Mouse (Mus musculus): ENCODE data around the gene Ypel4.

The Ypel4 gene

DNA sequence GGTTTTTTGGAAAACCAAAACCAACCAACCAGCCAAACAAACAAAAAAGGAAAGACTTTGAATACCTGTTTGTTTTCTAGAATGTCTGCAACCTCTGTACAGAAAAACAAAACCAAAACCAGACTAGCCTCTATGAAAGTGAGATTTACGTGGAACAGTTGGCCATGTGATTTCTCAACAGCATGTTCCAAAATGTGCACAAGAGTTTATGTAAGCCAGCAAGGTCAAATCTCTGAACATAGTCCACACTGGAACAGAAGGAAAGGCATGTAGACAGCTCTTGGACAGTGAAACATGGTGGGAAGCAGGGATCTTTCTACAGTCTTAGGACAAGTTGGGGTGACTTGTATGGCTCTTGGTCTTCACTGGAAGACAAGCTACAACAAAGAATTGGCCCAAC is 28.0 kb downstream of the Ypel4 start:
- no peak for DNase-seq (ENCODE audit: low spot score)

- DNase-seq (ENCODE audit: low spot score): no peak
Observed at GRCm38 (mm10) chr2:84762295-84762694, 28.4 kb downstream of the Ypel4 start.

- no peak for DNase-seq (ENCODE audit: low spot score)
Observed at GRCm38 (mm10) chr2:84762818-84763217, 29.0 kb downstream of the Ypel4 start.

- no peak for DNase-seq (ENCODE audit: low spot score)
Observed at GRCm38 (mm10) chr2:84770501-84770900, 36.6 kb downstream of the Ypel4 start.

- DNase-seq (ENCODE audit: low spot score): no peak
Observed at GRCm38 (mm10) chr2:84772454-84772853, 38.6 kb downstream of the Ypel4 start.

DNA sequence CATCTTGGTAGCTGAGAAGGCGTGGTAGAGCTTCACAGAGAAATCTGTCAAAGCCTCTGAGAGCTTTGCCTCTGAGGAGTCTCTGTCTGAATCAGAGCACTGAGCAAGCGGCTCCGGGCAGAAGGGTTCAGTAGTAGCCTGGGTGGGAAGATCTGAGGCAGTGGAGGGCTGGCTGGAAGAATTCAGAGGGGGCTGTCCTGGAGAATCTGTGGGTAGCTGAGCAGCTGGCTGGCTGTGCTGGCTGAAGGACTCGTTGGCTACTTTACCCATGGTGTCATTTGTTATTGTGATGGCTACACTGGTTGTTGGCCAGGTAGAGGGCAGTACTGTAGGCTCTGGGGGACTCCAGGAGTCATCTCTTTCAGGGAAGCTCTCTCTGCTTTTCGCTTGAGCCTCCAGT is 39.3 kb downstream of the Ypel4 start:
- DNase-seq (ENCODE audit: low spot score): no peak

GRCm38 (mm10) chr2:84774751-84775150 is 40.9 kb downstream of the Ypel4 start:
- peak; percentile 18 for DNase-seq (ENCODE audit: low spot score)

GRCm38 (mm10) chr2:84775241-84775640 is 41.4 kb downstream of the Ypel4 start, which contains the start of gene Serping1:
TSS of gene Serping1 (minus strand) at chr2:84775444.
- no peak for DNase-seq (ENCODE audit: low spot score)

DNA sequence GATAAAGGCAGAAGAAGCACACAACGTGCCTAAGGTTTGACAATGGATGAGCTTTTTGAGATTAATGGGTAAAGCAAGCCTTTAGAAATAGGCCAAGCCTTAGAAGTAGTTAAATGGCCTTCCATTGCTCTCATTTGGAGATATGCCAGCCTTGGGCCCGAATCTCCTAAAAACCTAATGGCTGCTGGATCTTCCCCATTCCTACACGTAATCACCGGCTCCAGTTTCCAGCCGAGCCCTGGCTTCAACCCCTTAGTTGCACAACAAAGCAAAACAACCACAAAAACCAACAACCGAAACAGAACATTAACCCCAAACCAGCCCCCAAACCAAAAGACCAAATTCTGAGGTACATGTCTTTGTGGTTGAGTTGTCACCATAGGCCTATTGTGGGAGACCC is 41.8 kb downstream of the Ypel4 start:
- no peak for DNase-seq (ENCODE audit: low spot score)

- no peak for DNase-seq (ENCODE audit: low spot score)
Observed at GRCm38 (mm10) chr2:84777706-84778105, 43.8 kb downstream of the Ypel4 start.

DNA sequence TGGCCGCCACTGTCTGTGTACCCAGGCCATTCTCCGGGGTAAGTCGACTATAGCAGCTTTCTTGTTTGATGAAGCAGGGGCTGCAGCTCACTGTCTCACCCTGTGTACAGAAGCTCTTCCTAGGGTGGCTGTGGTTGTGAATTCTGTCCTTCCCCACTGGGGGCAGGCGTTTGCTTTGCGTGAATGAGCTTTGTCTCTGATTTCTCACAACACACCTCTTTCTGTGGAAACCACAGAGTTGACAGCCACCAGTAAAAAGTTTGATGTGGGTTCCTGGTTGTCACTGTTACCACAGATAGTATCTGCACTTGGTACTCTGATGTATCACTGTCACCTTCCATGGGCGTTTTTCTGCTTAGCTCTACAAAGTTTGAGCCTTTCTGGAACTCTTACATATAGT is 45.4 kb downstream of the Ypel4 start:
- no peak for DNase-seq (ENCODE audit: low spot score)

DNA sequence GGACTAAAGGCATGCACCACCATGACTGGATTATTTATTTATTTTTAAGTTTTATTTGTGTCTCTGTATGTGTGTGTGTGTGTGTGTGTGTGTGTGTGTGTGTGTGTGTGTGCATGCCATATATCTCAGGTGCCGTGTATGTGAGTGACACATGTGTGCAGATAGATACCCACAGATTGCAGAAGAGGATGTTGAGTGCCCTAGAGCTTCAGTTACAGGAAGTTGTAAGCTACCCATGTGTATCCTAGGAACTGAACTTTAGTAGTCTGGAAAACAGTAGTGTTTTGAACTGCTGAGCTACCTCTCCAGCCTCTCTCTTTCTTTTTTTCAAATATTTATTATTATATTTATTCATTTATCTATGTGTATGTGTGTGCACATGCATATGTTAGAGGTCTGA is 49.5 kb downstream of the Ypel4 start:
- DNase-seq (ENCODE audit: low spot score): no peak

DNA sequence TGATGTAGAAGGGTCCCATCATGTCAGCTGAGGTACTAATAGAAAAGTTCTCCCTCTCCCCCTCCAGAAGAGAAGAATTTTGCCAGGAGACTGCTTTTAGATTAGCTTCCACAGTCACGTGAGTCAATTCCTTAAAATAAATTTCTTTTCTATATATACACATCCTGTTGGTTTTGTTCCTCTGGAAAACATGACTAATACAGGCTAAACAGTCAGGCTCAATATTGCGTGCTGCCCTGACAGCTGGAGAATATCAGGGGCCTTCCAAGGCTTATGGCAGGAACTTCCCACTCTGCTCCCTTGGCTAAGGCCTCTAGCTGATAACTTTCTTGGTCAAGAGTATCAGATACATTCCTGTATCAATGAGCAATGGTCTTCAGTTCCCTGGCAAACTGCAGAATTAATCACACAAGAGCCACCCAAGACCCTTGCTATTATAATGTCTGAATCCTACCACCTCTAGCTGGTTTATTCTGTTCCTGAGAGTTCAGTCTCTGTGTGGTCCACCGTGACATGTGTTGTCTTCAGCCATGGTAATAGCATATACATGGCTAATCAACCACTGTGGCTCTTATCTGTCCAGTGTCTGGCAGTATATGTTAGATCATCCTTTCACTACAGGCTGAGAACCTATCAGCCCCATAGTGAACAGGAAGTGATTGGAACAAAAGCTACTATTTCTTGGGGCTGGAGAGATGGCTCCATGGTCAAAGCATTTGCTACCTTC is 50.1 kb downstream of the Ypel4 start:
- no peak for DNase-seq (ENCODE audit: low spot score)
